Mouse (Mus musculus): ENCODE data around the gene Hist1h4j. TPM values are rescaled to one million over a fixed set of nuclear protein-coding genes. Genes with fewer than 3 reads are reported as not detected.

Gene Hist1h4j
- polyA plus RNA-seq, 1 experiment, result 19.9 TPM

DNA sequence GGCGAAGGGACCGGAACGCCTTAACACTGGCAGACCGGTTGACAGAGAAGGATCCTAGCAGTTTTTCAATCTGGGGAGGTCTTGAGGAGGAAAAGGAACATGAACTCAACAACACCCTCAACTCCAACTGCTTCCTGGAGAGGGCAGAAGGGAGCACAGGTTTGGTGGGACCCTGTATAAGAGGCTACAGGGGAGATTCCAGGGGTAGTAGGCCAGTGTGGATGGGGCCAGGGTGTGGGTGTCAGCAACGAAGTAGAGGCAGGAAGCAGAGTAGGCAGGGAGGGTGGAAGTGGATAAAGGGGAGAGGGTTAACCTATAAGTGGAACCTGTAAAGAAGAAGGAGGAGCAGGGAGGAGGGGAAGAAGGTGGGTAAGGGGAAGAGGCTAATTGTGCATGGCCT lies 1.4 kb upstream of the Hist1h4j start:
- DNase-seq (ENCODE audit: low read depth), result no peak

GRCm38 (mm10) chr13:21734010-21734905 lies 606 bp upstream of the Hist1h4j start:
- DNase-seq (ENCODE audit: low read depth), result peak; percentile 97
- TF ChIP-seq POLR2A (IDR thresholded peaks at IDR 0.05; ENCODE audit: borderline replicate concordance, extremely low read depth, insufficient read depth, insufficient read length, poor library complexity, severe bottlenecking) (no peak), CTCF (IDR thresholded peaks at IDR 0.05; ENCODE audit: borderline replicate concordance, extremely low read depth, insufficient read depth, insufficient read length) (peak; percentile 88; the same call in 1 of the 2 replicates)

More for the DNA sequence above, 1.4 kb upstream of the Hist1h4j start:
- TF ChIP-seq CTCF (IDR thresholded peaks at IDR 0.05; ENCODE audit: borderline replicate concordance, extremely low read depth, insufficient read depth, insufficient read length), result no peak
- TF ChIP-seq POLR2A (IDR thresholded peaks at IDR 0.05; ENCODE audit: borderline replicate concordance, extremely low read depth, insufficient read depth, insufficient read length, poor library complexity, severe bottlenecking), result no peak

- TF ChIP-seq POLR2A (IDR thresholded peaks at IDR 0.05; ENCODE audit: borderline replicate concordance, extremely low read depth, insufficient read depth, insufficient read length, poor library complexity, severe bottlenecking), result no peak
- no peak for TF ChIP-seq CTCF (IDR thresholded peaks at IDR 0.05; ENCODE audit: borderline replicate concordance, extremely low read depth, insufficient read depth, insufficient read length)
- DNase-seq (ENCODE audit: low read depth), result no peak
These were observed 10.1 kb downstream of the Hist1h4j start for GRCm38 (mm10) chr13:21745006-21745405.

DNA sequence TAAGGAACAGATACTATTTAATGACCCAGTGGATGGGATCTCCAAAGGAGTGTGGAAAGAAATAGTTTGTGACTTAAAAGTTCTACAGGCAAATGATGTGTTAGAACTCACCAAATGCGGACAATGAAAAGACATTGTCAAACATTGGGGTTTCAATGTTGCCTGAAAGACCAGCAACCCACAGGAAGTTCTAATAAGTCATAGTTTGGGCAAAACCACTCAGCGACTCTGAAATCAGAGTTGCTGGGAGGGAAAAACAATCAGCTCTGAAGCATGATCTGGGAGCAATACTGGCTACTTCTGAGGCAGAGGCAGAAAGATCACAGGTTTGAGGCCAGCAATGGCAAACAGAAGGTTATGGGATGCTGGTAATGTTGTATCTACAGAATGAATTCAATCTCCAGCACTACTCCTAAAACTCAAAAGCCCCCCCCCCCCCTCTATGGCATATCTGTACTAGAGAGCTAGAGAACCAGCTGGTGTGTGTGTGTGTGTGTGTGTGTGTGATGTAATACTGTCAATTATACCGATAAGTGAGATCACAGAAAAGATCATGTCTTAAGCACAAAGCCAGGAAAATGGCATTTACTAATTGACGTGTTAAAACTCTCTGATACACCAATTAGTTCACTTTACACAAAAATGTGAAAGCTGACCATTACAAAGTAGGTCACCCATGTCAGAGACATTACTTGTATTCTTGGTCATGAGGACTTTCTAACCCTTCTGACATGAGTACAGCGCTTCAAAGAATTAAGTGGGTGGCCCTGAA lies 14.7 kb downstream of the Hist1h4j start:
- peak; percentile 67 for DNase-seq (ENCODE audit: low read depth)

DNA sequence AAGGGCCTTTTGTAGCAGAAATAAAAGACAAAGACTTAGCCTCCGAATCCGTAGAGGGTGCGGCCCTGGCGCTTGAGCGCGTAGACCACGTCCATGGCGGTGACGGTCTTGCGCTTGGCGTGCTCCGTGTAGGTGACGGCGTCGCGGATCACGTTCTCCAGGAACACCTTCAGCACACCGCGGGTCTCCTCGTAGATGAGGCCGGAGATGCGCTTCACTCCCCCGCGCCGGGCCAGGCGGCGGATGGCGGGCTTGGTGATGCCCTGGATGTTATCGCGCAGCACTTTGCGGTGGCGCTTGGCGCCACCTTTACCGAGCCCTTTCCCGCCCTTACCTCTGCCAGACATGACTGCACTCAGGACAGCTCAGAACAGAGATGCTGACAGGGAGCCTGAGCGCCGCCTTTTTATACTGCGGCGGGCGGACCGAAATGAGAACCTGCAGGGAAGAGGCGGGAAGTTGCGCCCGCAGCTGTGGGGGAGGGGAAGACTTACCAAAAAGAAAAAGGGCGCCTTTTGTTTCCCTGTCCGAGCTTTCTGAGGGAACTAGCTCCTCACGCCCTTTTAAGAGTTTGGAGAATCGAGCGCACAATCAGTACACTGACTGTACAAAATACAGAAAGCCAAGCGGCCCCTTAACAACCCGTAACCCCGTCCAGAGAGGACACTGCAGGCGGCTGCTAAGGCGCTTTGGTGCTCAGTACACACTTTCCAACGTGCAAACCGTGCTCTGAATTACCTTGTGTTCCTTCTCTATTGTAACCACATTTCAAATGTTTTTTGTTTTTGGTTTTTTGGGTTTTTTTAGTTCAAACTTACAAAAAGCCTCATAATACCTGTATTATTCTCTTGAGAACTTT lies 15.5 kb downstream of the Hist1h4j start, which contains the start of gene Hist1h4k:
Gene Hist1h4k (minus strand): TSS at position 347 of the 859 bp plus-strand sequence.
- peak; percentile 56; the same call in 1 of the 2 replicates for TF ChIP-seq POLR2A (IDR thresholded peaks at IDR 0.05; ENCODE audit: borderline replicate concordance, extremely low read depth, insufficient read depth, insufficient read length, poor library complexity, severe bottlenecking)
- peak; percentile 97 for DNase-seq (ENCODE audit: low read depth)

More for the DNA sequence above, 14.7 kb downstream of the Hist1h4j start:
- TF ChIP-seq POLR2A (IDR thresholded peaks at IDR 0.05; ENCODE audit: borderline replicate concordance, extremely low read depth, insufficient read depth, insufficient read length, poor library complexity, severe bottlenecking) (no peak), CTCF (IDR thresholded peaks at IDR 0.05; ENCODE audit: borderline replicate concordance, extremely low read depth, insufficient read depth, insufficient read length) (no peak)

- no peak for DNase-seq (ENCODE audit: low read depth)
- TF ChIP-seq POLR2A (IDR thresholded peaks at IDR 0.05; ENCODE audit: borderline replicate concordance, extremely low read depth, insufficient read depth, insufficient read length, poor library complexity, severe bottlenecking), result no peak
- no peak for TF ChIP-seq CTCF (IDR thresholded peaks at IDR 0.05; ENCODE audit: borderline replicate concordance, extremely low read depth, insufficient read depth, insufficient read length)
These were observed 16.6 kb downstream of the Hist1h4j start for GRCm38 (mm10) chr13:21751417-21751816.

- TF ChIP-seq CTCF (IDR thresholded peaks at IDR 0.05; ENCODE audit: borderline replicate concordance, extremely low read depth, insufficient read depth, insufficient read length) (no peak), POLR2A (IDR thresholded peaks at IDR 0.05; ENCODE audit: borderline replicate concordance, extremely low read depth, insufficient read depth, insufficient read length, poor library complexity, severe bottlenecking) (no peak)
- no peak for DNase-seq (ENCODE audit: low read depth)
These were observed 17.0 kb downstream of the Hist1h4j start for GRCm38 (mm10) chr13:21751827-21752226.

DNA sequence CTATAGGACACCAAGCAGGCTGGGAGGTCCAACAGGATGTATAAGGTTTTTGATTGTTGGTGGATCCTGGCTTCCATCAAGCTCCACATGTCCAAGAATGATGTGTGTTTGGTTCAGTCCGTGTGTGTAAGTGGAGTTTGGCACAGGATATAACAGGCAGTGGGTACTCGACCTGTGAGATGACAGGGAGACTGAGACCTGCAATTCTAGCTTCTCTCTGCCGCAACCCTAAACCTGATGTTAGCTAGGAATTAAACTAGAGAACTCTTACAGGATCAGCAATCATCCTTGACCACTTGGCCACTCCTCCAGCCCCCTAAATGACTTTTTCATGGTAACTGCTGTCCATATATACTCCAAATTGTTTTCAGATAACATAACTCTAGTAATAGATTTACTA lies 17.5 kb downstream of the Hist1h4j start:
- TF ChIP-seq CTCF (IDR thresholded peaks at IDR 0.05; ENCODE audit: borderline replicate concordance, extremely low read depth, insufficient read depth, insufficient read length) (no peak), POLR2A (IDR thresholded peaks at IDR 0.05; ENCODE audit: borderline replicate concordance, extremely low read depth, insufficient read depth, insufficient read length, poor library complexity, severe bottlenecking) (no peak)
- DNase-seq (ENCODE audit: low read depth), result no peak

DNA sequence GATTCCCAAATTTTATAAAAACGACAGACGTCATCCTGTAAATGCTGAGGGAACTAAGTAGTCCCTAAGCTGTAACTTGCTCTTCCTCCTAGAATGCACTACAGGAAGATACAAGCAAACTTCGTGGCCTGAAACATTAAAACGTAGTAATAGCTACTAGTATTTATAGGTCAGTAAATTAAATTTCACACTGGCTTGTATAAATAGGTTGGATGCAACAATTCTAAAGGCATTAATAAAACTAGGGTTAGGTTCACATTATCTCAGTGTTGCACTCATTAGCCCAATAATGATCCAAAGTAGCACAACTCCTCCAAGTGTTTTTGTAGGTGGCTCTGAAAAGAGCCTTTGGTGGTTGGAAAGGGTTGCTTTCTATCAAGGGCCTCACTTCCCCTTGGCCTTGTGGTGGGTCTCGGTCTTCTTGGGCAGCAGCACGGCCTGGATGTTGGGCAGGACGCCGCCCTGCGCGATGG lies 18.2 kb downstream of the Hist1h4j start:
- DNase-seq (ENCODE audit: low read depth), result no peak
- TF ChIP-seq CTCF (IDR thresholded peaks at IDR 0.05; ENCODE audit: borderline replicate concordance, extremely low read depth, insufficient read depth, insufficient read length), result no peak
- no peak for TF ChIP-seq POLR2A (IDR thresholded peaks at IDR 0.05; ENCODE audit: borderline replicate concordance, extremely low read depth, insufficient read depth, insufficient read length, poor library complexity, severe bottlenecking)

DNA sequence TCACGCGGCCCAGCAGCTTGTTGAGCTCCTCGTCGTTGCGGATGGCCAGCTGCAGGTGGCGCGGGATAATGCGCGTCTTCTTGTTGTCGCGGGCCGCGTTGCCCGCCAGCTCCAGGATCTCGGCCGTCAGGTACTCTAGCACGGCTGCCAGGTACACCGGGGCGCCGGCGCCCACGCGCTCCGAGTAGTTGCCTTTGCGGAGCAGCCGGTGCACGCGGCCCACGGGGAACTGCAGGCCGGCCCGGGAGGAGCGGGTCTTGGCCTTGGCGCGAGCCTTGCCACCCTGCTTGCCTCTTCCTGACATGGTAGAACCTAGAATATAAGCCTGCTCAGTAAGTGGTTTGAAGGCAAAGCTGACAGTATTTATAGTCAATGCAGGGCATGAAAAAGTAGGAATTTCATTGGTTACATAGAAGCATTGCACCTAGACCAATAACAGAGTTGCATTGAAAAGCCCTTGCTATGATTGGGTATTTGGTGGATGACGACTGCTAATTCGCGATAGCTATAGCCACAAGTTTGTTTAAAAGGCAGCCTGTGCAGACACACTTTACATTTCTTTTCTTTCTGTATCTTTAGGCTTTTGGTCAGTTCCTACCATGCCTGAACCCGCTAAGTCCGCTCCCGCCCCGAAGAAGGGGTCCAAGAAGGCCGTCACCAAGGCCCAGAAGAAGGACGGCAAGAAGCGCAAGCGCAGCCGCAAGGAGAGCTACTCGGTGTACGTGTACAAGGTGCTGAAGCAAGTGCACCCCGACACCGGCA lies 18.8 kb downstream of the Hist1h4j start, which contains the start of the genes Hist1h2ak and Hist1h2bn:
Gene Hist1h2ak (minus strand): TSS at position 304 of the 762 bp plus-strand sequence.
Gene Hist1h2bn (plus strand): TSS at position 600 of the 762 bp plus-strand sequence.
- TF ChIP-seq POLR2A (IDR thresholded peaks at IDR 0.05; ENCODE audit: borderline replicate concordance, extremely low read depth, insufficient read depth, insufficient read length, poor library complexity, severe bottlenecking), result 0 out of 2 replicates have a peak, but pooled peaks have one; percentile 39
- peak; percentile 99 for DNase-seq (ENCODE audit: low read depth)

DNA sequence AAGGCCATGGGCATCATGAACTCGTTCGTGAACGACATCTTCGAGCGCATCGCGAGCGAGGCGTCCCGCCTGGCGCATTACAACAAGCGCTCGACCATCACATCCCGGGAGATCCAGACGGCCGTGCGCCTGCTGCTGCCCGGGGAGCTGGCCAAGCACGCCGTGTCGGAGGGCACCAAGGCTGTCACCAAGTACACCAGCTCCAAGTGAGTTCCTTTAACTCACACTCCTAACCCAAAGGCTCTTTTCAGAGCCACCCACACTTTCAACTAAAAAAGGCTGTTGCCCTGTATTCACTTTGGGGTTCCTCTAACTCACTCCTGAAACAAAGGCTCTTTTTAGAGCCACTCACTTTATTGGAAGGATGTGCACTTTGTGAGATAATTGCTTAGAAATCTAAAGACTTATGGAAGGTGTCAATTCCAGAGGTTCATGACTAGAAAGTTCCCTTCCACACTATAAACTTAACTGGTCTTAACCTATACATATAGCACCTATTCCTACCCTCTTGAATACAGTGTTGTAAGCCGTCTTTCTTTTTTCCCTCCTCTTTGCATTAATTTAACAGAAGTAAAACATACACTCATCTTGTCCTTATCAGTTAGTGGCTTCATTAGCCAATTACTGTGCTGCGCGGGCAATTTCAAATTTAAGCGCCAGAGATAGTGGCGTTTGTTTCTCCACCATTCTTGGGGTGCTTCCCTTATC lies 19.6 kb downstream of the Hist1h4j start:
- peak; percentile 81 for DNase-seq (ENCODE audit: low read depth)

All from brain, embryonic 14.5 days (tissue).